Mouse (Mus musculus) G1E (cell line): Measurements from ENCODE around the gene Tnp2.

ENCODE experiments used
- CTCF ChIP-seq: IDR thresholded peaks from 2 replicates; pipeline ENCODE4 v1.5.1; 2012; ENCODE audit warnings: low read depth, low read length, inconsistent platforms, mixed read lengths
- GATA1 ChIP-seq: IDR thresholded peaks from 2 replicates; pipeline ENCODE4 v1.6.1; 2012; ENCODE audit warnings: borderline replicate concordance, low read length, inconsistent platforms, mixed read lengths
- POLR2AphosphoS5 ChIP-seq: IDR thresholded peaks from 2 replicates; pipeline ENCODE4 v1.6.1; 2012; ENCODE audit warnings: low read depth, low read length, inconsistent platforms; ENCODE audit not compliant: insufficient replicate concordance

DNA sequence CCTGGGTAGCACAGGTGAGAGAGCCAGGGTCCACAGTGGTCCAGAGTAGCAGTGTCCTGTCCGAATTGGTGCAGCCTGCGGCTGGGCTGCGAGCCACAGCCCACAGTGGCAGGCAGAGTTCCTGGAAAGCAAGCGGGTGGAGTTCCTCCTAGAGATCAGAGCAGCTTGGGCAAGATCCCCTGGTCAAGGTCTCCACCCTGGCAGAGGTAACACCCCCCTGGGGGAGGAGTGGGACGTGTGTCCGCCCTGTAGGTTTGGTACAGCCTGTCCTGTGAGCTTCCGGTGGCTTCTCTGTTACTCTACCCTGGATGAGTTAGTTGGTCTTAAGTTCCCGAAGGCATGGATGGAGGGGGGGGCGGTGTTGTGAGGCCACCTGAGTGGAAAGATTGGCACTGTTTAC, 19.6 kb downstream of the Tnp2 start:
- TF ChIP-seq CTCF (no peak), GATA1 (no peak), POLR2AphosphoS5 (no peak)
